ENCODE assay signal across 9 mouse cellular contexts in genomic region chr9:121761091-121761665, GRCm38 (mm10). TPM values are rescaled to one million over a fixed set of nuclear protein-coding genes. Genes with fewer than 3 reads are reported as not detected.
DNase-seq lines count a peak whose midpoint lies in the region; ATAC-seq lines count a peak whose summit lies in the region.
"Had no signal": no experiment of that assay in that cellular context is flagged by ENCODE, and none has a peak within 500 bp of the region (broad histone marks: within the 10 kb centered on the region; RNA-seq: fewer than 3 reads in every experiment).

No protein-coding gene starts in this region.

- peaks cover 36% of the 10 kb centered on the region; the same call in 1 of the 2 replicates for H3K36me3 ChIP-seq in kidney, embryonic 16.5 days (ENCODE audit: insufficient read depth, low read length)
- peaks cover 59% of the 10 kb centered on the region for H3K36me3 ChIP-seq in hindbrain, embryonic 10.5 days
- H3K36me3 ChIP-seq in midbrain, embryonic 15.5 days (replicated peaks), result peaks cover 6% of the 10 kb centered on the region; the same call in 1 of the 2 replicates

- 61% methylated on average over 10 of the region's 10 CpGs for WGBS in kidney, embryonic 16.5 days
- 68% methylated on average over 10 of the region's 10 CpGs for WGBS in hindbrain, embryonic 10.5 days
- WGBS in midbrain, embryonic 15.5 days, result 61% methylated on average over 10 of the region's 10 CpGs

- peak overlapping the region; percentile 98 for H3K4me2 ChIP-seq in kidney, embryonic 16.5 days (replicated peaks; ENCODE audit: low read depth, low read length)
- H3K4me2 ChIP-seq in midbrain, embryonic 15.5 days, result peak overlapping the region; percentile 91

- H3K4me3 ChIP-seq in kidney, embryonic 16.5 days (ENCODE audit: low read length), result peak overlapping the region; percentile 85
- H3K4me3 ChIP-seq in hindbrain, embryonic 10.5 days, result peak overlapping the region; percentile 83
- peak overlapping the region; percentile 90 for H3K4me3 ChIP-seq in midbrain, embryonic 15.5 days

- no peak for ATAC-seq in kidney, embryonic 16.5 days (ENCODE audit: low FRiP score, low TSS enrichment)
- ATAC-seq in midbrain, embryonic 15.5 days (replicated peaks), result no peak
- no peak for ATAC-seq in inflammation-experienced regulatory T-cells, adult 6 months

- peak overlapping the region; percentile 94 for H3K9ac ChIP-seq in kidney, embryonic 16.5 days (replicated peaks; ENCODE audit: low read length)
- H3K9ac ChIP-seq in midbrain, embryonic 15.5 days, result peak overlapping the region; percentile 86

- no peaks in the 10 kb centered on the region for H3K9me3 ChIP-seq in kidney, embryonic 16.5 days (ENCODE audit: low read length)
- H3K9me3 ChIP-seq in hindbrain, embryonic 10.5 days, result no peaks in the 10 kb centered on the region
- H3K9me3 ChIP-seq in midbrain, embryonic 15.5 days, result no peaks in the 10 kb centered on the region

- H3K27me3 ChIP-seq in kidney, embryonic 16.5 days (ENCODE audit: insufficient read depth, low read length), result no peaks in the 10 kb centered on the region
- no peaks in the 10 kb centered on the region; the same call in 1 of the 2 replicates for H3K27me3 ChIP-seq in hindbrain, embryonic 10.5 days (ENCODE audit: insufficient read depth, poor library complexity, severe bottlenecking)
- H3K27me3 ChIP-seq in midbrain, embryonic 15.5 days (replicated peaks), result no peaks in the 10 kb centered on the region
- H3K27me3 ChIP-seq: Patski had no signal

- DNase-seq in kidney, postnatal 25 days, result no peak
- DNase-seq in adrenal gland, postnatal 36 days, result peak; percentile 62 to 77
- DNase-seq in hindbrain, embryonic 10.5 days (ENCODE audit: low spot score), result no peak
- no peak for DNase-seq in right cerebral cortex, postnatal 36 days (ENCODE audit: low spot score in 2 of 2)
- DNase-seq in thymus, postnatal 25 days, result no peak

- H3K27ac ChIP-seq in kidney, embryonic 16.5 days (ENCODE audit: low read length), result no peak overlapping the region
- peak overlapping the region; percentile 97 for H3K27ac ChIP-seq in hindbrain, embryonic 10.5 days
- no peak overlapping the region for H3K27ac ChIP-seq in midbrain, embryonic 15.5 days

- peaks cover 18% of the 10 kb centered on the region for H3K4me1 ChIP-seq in kidney, embryonic 16.5 days (ENCODE audit: insufficient read depth, low read length)
- peaks cover 48% of the 10 kb centered on the region for H3K4me1 ChIP-seq in hindbrain, embryonic 10.5 days (replicated peaks)
- peaks cover 39% of the 10 kb centered on the region for H3K4me1 ChIP-seq in midbrain, embryonic 15.5 days

RNA-seq across cellular contexts. Expression of gene Zfp651, which starts 2.0 kb away (rescaled TPM):
- polyA plus RNA-seq in kidney, embryonic 16.5 days (2015; fragmentation: Nextera tagmentation; extraction: Ambion mirVana), result 8.1 and 9.5 TPM in 2 replicates
- 10 to 100 TPM; 40.5 to 49.7 TPM for total RNA-seq in adrenal gland, postnatal 36 days (2021)
- polyA plus RNA-seq in hindbrain, embryonic 10.5 days (2016; fragmentation: Nextera tagmentation; extraction: Ambion mirVana), result 5.5 and 8.4 TPM in 2 replicates
- polyA plus RNA-seq in midbrain, embryonic 15.5 days (2015; fragmentation: Nextera tagmentation; extraction: Ambion mirVana), result 28.8 and 30.3 TPM in 2 replicates
- under 1 TPM in 2 of 3 experiments, not detected in 1; 0.23 to 0.24 TPM for polyA plus RNA-seq in inflammation-experienced regulatory T-cells, adult 6 months (2017; shearing (Covaris generic))

RNA-seq across cellular contexts. Expression of gene Klhl40, which starts 16.2 kb away (rescaled TPM):
- 0.72 and 0.99 TPM in 2 replicates for polyA plus RNA-seq in kidney, embryonic 16.5 days (2015; fragmentation: Nextera tagmentation; extraction: Ambion mirVana)
- total RNA-seq in adrenal gland, postnatal 36 days (2021), result under 1 TPM in 1 of 2 experiments, not detected in 1; 0.16 TPM
- polyA plus RNA-seq in hindbrain, embryonic 10.5 days (2016; fragmentation: Nextera tagmentation; extraction: Ambion mirVana), result 0.06 and 0.16 TPM in 2 replicates
- 1.6 and 1.9 TPM in 2 replicates for polyA plus RNA-seq in midbrain, embryonic 15.5 days (2015; fragmentation: Nextera tagmentation; extraction: Ambion mirVana)
- not detected for polyA plus RNA-seq in inflammation-experienced regulatory T-cells, adult 6 months (2017; shearing (Covaris generic))
- polyA plus RNA-seq: Patski had no signal

RNA-seq across cellular contexts. Expression of gene Hhatl, which starts 31.1 kb away (rescaled TPM):
- polyA plus RNA-seq in kidney, embryonic 16.5 days (2015; fragmentation: Nextera tagmentation; extraction: Ambion mirVana), result 0.50 and 0.56 TPM in 2 replicates
- total RNA-seq in adrenal gland, postnatal 36 days (2021), result not detected
- not detected in 2 replicates for polyA plus RNA-seq in hindbrain, embryonic 10.5 days (2016; fragmentation: Nextera tagmentation; extraction: Ambion mirVana)
- polyA plus RNA-seq in midbrain, embryonic 15.5 days (2015; fragmentation: Nextera tagmentation; extraction: Ambion mirVana), result 0.09 TPM in 1 of 2 replicates, not detected in the other
- polyA plus RNA-seq in inflammation-experienced regulatory T-cells, adult 6 months (2017; shearing (Covaris generic)), result not detected
- polyA plus RNA-seq: Patski had no signal

RNA-seq across cellular contexts. Expression of gene Nktr, which starts 42.2 kb away (rescaled TPM):
- 46.1 and 57.5 TPM in 2 replicates for polyA plus RNA-seq in kidney, embryonic 16.5 days (2015; fragmentation: Nextera tagmentation; extraction: Ambion mirVana)
- 10 to 100 TPM; 58.2 to 90.2 TPM for total RNA-seq in adrenal gland, postnatal 36 days (2021)
- 45.9 and 57.6 TPM in 2 replicates for polyA plus RNA-seq in hindbrain, embryonic 10.5 days (2016; fragmentation: Nextera tagmentation; extraction: Ambion mirVana)
- polyA plus RNA-seq in midbrain, embryonic 15.5 days (2015; fragmentation: Nextera tagmentation; extraction: Ambion mirVana), result 51.0 and 52.1 TPM in 2 replicates
- polyA plus RNA-seq in inflammation-experienced regulatory T-cells, adult 6 months (2017; shearing (Covaris generic)), result 100 to 1,000 TPM; 108 to 126 (median 117) TPM

RNA-seq across cellular contexts. Expression of gene Ss18l2, which starts 51.0 kb away (rescaled TPM):
- 107 and 114 TPM in 2 replicates for polyA plus RNA-seq in kidney, embryonic 16.5 days (2015; fragmentation: Nextera tagmentation; extraction: Ambion mirVana)
- total RNA-seq in adrenal gland, postnatal 36 days (2021), result 10 to 100 TPM; 41.6 to 57.2 TPM
- 103 and 112 TPM in 2 replicates for polyA plus RNA-seq in hindbrain, embryonic 10.5 days (2016; fragmentation: Nextera tagmentation; extraction: Ambion mirVana)
- polyA plus RNA-seq in midbrain, embryonic 15.5 days (2015; fragmentation: Nextera tagmentation; extraction: Ambion mirVana), result 139 and 149 TPM in 2 replicates
- 10 to 100 TPM; 45.5 to 68.0 (median 63.4) TPM for polyA plus RNA-seq in inflammation-experienced regulatory T-cells, adult 6 months (2017; shearing (Covaris generic))

Comparison
In these comparisons a context has a peak if more than half of its experiments do, and no peak if none do; other contexts are left out.
1. DNase-seq: peak in adrenal gland, postnatal 36 days (2 of 2); none in kidney, postnatal 25 days (0 of 2), hindbrain, embryonic 10.5 days (single experiment), right cerebral cortex, postnatal 36 days (0 of 2) and thymus, postnatal 25 days (single experiment).
2. Peak in every context shown above with its lines, with median percentiles within 50 percentile points of each other: H3K4me3 ChIP-seq.